Mouse (Mus musculus): Measurements from ENCODE around the gene Necab2.

The Necab2 gene

DNA sequence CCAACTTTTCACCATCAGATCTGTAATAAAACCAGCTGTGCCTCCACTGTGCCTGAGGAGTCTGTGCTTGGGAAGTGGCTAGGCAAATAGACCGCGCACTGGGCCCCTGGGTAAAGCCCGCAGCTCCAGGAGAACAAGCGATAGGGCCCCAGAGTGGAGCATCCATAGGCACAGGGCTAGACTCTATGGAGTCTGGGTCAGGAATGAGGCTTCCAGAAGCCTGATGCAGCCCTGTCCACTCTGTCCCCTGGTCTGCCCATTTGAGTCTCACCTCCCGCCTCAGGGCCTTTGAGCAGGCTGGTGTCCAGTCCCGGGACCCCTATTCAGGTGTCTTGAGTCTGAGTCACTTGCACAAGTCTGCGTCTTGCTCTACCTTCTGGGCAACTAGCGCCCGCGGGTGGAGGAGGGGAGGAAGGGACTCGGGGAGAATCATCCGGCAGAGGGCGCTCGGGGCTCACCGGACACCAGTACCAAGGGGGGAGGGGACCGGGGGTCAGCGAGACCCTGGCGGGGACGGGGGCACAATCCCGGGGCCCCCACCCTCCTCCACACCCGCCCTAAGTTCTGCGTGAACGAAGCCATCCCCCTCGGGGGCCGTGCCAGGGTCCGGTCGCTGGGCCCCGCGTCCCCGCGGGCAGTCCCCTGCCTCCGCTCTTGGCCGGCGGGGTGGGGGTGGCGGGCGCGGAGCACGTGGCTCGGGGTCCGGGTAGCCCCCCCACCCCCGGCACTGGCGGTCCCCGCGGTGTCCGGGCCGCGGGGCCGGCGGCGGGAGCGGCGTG is at the start of gene Necab2:
TSS of gene Necab2 (plus strand) at position 509 of the 779 bp plus-strand sequence.
- peak; percentile 54 to 60 for DNase-seq (ENCODE audit: low spot score in 2 of 2)

DNA sequence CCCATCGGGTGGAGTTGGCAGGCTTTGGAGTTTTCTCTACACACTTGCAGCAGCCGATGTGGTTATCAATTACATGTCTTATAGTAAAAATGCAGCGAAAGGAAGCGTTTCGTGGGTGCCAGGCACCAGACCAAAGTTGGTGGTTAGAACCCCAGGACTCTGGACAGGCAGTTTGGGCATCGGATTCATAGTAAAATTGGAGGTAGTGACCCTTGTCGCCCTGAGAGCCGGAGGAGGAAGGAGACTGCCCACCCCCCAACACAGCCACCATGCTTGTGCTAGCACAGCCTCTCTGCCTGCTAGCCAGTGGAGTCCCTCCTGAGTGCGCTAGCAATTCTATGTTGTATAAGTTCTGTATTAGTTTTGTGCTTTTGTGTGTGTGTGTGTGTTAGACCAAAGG is 48.0 kb upstream of the Necab2 start:
- DNase-seq (ENCODE audit: low spot score in 2 of 2), result no peak

DNA sequence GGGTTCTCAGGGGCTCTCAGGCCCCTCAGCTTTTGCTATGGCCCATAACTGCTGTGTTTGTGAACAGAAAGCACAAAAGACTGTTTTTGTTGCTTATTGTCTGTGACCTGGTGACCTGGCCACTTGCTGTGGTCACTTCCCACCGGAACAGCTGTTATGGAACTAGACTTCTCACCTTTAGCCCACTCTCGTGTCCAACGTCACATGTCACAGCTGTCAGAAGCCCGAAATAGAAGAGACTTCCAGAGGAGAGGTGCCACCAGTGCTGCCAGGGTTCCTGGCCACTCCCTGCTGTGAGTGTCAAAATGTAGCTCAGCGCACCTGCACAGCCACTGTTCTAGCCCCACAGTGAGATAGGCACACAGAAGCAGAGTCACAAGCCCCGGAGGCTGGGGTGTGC is 47.3 kb upstream of the Necab2 start:
- DNase-seq (ENCODE audit: low spot score in 2 of 2), result no peak

DNA sequence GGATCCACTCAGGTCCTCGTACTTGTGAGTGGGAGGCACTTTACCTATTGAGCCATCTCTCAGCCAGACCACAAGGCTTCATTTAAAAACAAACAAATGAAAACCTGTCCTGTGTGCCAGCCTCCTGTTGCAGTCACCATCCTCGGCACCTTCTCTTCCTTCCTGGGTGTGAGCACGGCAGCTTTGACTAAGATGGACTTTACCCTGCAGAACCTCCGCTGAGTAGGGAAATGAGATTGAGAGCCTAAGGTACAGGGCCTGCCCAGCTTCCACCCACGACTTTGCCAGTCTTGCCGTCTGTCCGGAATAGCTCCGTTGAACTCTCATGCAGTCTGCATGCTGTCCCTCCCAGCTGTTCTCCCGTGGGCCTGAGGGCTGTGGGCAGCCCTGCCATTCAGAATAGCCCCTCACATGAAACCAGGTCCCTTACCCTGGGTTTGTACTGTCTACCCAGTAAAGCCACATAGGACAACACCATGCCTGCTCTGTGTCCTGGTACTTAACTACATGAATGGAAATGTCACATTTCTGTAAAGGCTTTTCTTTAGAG is 46.3 kb upstream of the Necab2 start:
- no peak for DNase-seq (ENCODE audit: low spot score in 2 of 2)

DNA sequence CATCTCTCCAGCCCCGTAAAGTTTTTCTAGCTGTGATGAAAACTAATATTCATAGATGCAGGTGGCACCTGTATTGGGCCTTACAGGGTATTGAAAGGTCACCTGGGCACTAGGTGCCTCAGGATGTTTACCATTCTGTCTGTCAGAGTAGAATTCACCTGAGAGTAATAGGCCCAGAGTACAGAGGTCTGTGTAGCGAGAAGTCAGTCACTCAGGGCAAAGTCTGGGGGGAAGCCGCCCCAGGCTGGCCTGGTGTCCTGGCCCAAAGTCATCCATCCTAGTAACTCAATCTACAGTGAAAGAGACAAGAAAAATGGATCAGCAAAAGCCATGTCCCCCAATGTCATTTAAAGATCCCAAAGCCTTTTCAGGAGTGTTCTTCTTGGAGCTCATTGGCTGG is 45.6 kb upstream of the Necab2 start:
- DNase-seq (ENCODE audit: low spot score in 2 of 2), result no peak

DNA sequence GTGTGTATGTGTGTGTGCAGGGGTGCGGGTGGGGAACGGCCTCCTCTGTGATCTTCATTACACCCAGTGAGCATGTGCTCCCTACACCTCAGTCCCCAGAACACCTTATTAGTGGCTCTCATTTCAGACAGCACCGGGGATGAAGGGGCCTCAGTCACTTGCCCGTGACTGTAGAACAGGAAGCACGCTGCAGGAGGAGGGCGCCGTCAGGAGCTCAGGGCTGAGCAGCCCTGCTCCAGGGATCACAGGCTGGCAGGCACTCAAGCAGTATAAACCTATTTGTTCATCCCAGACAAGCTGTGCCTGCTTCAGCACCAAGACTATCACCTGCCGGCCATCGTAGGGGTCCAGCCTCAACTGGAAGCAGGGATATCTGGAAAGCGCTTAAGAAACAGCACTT is 42.6 kb upstream of the Necab2 start:
- no peak for DNase-seq (ENCODE audit: low spot score in 2 of 2)

DNA sequence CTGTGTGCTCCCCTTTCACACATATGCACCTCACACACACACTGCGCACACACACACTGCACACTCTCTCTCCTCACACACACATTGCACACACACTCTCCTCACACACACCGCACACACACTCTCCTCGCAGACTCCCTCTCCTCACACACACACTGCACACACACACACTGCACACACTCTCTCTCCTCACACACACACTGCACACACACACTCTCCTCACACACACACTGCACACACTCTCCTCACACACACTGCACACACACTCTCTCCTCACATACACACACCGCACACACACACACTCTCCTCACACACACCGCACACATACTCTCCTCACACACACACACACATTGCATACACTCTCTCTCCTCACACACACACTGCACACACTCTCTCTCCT is 41.9 kb upstream of the Necab2 start:
- no peak for DNase-seq (ENCODE audit: low spot score in 2 of 2)

DNA sequence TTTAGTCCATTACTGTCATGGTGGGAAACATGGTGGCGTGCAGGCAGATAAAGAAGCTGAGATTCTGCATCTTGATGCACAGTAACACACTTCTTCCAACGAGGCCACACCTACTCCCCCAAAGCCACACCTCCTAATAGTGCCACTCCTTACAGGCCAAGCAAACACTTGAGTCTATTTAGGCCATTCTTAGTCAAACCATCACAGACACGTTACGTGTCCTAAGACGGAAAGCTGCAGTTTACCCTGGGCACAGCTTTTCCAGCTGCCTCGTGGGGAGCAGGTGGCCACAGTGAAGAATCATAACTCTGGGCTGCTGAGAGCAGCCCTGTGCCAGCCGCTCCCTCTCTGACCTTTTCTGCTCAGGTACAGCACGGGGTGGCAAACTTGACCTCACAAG is 38.2 kb upstream of the Necab2 start:
- no peak for DNase-seq (ENCODE audit: low spot score in 2 of 2)

DNA sequence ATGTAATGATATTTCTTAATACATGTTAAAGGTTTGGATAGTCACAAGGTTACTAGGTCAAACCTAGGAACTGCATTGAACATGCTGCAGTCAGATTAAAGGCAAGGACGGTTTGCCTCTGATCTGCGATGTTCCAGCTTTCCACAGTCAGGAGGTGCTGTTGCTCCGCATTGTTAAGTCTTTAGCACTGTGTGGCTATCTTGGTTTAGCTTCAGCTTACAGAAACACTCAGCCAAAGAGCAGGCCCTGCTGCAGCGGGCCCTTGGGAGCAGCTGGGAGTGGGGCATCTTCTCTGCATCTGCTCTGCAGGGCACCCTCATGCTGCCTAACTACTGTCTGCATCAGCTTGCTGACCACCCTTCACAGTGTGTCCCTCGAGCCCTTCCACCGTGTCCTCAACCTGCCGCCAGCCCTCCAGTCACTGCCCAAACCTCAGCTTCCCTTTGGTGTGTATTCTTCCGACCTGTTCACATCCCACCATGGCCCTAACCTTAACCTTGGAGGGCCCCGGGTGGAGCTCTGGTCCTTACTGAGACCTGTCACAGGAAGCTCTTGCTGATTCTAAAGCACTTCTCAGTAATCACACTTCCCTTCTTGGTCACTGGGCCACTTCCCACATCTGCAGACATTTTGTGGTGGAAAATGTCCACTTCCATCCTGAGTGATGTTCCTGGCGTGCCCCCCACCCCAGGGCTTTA is 34.3 kb upstream of the Necab2 start:
- DNase-seq (ENCODE audit: low spot score in 2 of 2), result no peak

DNA sequence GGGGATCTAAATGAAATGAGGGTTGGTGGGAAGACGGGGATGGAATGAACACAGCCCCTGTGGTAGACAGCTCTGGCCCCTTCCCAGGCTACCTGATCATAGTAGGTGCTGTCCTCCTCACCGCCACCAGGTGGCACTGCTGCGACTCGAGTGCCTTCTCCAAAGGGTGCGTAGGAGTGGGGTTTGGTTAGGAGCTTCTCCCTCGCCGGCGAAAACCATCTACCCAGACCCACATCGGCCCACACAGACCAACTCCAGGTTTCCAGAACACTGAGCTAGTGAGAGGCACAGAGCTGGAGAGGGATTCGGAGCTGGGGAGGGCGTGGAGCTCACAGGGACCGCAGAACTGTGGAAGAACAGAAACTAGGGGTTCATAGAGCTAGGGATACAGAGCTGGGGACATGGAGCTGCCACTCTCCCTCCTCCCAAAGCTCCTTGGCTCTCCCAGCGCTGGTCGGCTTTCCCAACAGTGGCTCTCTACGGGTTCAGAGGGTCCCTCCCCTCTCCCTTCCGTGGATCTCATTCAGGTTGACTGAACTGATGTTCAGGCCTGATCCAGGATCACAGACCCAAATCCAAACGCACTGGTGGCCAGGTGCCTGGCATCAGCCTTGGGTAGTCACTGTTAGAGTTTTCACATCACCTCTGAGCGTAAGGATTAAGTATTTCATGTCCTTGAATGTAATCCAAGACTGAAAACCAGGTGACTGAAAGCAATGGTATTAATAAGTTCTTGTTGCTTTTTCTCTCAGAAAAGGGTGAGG is 33.6 kb upstream of the Necab2 start:
- peak; percentile 54 to 71 for DNase-seq (ENCODE audit: low spot score in 2 of 2)

DNA sequence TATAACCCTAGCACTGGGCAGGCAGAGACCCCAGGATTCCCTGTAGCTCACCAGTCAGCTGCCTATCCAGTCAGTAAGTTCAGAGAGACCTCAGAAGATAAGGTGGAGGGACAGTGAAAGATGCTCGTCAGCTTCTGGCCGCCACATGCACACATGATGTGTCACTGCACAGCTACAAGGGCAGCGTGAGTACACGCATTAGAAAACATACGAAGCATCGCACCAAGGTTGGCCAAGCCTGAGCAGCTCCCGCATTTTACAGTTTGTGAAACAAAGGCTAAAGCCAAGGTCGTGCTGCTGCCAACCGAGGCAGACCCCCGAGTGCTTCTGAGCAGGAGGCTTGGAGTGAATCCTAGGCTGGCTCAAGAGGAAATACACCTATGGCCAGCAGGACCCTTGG is 32.9 kb upstream of the Necab2 start:
- DNase-seq (ENCODE audit: low spot score in 2 of 2), result no peak

DNA sequence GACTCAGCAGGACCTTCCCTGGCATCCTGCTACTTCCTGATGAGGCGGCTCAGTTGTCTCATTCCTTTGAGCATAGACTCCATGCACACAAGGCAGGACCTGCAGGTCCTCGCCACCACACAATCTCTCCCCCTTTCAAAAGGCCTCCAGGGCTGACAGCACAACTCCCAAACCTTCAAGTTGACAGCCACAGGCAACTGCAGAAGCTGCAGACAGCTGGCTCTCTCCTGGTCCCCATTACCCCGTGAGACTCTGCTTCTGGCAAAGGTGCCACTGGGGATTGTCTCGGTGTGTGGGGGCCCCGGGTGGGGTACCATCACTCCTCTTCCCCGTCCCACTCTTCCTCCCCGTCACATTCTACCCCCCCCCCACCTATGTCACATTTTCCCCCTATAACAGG is 26.2 kb upstream of the Necab2 start:
- DNase-seq (ENCODE audit: low spot score in 2 of 2), result no peak

DNA sequence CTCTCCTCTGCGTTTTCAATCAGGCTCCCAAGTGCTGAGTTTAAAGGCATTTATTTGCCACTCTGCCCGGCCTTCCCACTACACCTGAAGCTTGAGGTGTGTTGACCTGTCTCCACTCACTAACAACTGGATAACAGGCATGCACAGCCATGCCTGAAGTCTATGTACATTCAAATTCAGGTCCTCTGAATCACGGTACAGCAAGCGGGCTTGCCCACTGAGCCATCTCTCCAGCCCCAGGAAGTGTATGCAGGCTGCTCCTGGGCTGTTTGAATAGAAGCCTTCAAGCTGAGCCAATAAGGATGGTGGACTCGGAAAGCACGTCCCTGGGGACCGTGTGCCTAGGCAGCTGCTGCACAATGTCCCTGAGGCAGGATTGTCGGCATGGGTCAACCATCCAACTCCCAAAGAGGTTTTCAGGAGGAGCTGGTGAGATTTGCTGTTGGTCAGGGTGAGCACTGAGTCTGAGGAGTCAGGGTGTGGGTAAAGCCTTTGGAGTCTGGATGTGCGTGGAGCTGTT is 24.9 kb upstream of the Necab2 start:
- DNase-seq (ENCODE audit: low spot score in 2 of 2), result no peak

DNA sequence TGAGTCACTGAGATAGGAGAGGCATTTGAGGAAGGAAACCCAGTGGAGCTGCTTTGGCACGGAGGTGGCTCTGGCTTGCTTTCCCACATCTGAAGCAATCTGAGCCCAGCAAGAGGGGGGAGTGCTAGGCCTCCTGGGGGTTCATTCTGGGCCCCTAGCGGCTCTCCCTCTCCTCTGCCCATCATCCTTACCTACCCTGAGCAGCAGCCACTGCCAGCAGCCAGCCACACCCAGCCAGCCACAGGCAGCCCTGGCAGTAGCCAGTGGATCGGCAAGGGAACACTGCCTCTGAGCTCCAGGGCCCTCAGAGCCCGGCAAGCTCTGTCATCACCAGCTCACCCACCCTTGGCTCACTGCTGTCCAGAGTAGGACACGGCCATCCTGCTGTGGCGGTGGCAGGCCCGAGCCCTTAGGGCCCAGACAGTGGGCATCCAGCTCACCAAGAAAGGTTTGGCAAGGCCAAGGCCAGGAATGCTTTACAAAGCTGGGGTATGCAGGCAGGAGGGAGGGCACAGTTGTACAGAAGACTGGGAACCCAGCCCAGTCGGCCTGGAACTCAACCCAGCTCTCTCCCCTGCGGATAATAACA is 24.3 kb upstream of the Necab2 start:
- no peak for DNase-seq (ENCODE audit: low spot score in 2 of 2)

DNA sequence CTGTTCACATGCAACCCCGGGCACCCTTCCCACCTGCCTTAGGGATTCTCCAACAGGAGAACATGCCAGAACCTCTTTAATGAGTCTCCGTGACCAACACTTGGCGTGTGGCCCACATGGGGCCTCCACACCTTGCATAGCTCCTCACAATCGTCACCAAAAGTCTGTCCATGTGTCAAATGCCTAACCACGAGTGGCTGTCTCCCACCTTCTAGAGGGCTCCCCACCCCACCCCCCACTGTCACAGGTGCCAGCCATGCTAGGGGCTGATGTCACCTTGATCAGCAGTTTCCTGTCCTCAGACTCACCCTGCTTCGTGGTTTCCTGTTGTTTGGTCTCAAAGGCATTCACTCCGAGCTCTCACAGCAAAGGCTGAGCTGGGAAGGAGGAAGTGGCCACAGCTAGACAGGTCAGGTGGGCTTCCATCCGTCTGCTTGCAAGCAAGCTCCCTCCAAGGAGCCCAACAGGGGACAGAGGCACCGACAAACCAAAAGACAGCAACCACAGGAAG is 22.8 kb upstream of the Necab2 start:
- DNase-seq (ENCODE audit: low spot score in 2 of 2), result peak; percentile 91 to 92

DNA sequence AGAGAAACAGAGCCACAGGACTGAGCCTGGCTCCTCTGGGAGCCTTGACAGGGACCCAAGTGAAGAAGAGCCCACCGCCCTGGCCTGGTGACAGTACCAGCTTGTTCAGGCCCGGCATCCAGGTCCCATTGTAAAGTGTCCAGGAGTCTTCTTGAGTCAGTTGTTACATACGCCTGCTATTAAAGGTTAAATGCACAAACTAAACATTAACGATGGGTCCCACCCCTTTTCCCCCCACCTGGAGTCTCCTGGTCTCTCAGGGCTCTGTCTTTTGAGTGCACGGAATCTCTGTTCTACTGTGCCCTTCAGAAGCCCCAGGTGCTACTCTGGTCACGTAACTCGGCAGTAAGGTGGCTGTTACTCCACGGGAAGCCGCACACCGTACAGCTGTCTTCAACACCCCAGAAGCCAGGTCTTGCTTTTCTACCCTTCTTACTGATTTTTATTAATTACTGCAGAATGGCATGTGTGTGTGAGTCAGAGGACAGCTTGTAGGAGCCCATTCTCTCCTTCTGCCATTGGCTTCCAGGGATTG is 22.3 kb upstream of the Necab2 start:
- DNase-seq (ENCODE audit: low spot score in 2 of 2), result no peak

DNA sequence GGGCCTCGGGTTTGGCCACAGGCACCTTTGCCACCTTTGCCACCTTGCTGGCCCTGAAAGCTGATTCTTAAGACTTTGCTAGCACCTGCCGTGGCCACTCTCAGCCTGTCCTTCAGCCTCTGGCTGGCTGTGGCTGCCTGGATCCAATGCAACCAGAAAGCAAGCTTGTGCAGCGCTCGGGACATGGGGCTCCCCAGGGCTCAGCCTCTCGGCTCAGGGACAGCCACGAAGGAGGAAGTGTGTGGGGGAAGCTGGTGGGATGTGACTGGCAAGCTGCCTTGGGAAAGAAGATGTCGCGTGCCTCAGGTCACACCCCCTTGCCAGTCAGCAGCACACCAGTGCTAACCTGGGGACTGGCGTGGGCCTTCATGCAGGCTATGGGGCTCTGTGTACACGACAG is 21.8 kb upstream of the Necab2 start:
- peak; percentile 56 to 59 for DNase-seq (ENCODE audit: low spot score in 2 of 2)

DNA sequence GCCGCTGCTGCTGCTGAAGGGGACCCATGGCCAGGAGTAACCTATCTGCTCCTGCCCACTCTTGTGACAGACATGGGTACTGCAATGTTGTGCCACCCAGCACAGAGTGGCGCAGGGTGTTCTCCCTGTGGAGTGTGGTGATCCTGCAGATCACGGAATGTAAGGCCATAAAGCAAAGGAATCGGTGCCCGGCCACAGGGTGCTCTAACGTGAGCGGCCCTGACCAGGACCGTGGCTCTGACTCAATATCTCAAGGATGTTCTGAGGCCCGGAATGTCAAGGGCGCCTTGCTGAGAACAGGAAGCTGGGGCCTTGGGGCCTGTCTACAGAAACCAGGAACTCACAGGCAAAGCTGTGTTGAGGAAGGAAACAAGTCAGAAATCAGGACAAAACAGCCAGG is 21.0 kb upstream of the Necab2 start:
- DNase-seq (ENCODE audit: low spot score in 2 of 2), result peak; percentile 54 to 57

DNA sequence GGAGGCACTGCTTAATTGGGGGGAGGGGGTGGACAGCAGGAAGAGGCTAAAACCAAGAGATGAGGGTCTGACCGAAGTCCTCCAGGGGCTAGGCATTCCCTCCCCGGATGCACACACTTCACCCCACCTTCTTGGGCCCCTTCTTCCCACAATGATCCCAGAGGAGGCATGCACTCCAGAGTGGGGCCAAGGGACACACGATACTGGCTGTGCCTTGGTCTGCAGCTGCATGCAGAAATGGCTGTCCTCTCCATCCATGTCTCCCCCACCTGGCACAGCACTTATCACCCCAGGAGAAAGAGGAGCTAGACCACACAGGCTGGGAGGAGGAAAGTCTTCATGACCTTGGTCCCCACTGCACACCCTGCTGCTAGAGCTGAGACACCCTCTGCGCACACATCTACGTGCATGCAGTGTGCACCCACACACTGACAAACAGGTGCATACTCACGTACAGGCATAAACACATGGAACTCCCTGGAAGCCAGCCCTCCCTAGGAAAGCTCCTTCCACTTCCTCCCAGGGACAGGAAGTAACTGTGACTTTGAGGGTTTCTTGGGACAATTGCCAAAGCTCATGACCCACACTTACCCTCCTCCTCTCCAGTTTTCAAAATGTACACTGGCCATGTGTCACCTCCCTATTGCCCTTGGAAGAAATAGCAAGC is 20.3 kb upstream of the Necab2 start:
- no peak for DNase-seq (ENCODE audit: low spot score in 2 of 2)

DNA sequence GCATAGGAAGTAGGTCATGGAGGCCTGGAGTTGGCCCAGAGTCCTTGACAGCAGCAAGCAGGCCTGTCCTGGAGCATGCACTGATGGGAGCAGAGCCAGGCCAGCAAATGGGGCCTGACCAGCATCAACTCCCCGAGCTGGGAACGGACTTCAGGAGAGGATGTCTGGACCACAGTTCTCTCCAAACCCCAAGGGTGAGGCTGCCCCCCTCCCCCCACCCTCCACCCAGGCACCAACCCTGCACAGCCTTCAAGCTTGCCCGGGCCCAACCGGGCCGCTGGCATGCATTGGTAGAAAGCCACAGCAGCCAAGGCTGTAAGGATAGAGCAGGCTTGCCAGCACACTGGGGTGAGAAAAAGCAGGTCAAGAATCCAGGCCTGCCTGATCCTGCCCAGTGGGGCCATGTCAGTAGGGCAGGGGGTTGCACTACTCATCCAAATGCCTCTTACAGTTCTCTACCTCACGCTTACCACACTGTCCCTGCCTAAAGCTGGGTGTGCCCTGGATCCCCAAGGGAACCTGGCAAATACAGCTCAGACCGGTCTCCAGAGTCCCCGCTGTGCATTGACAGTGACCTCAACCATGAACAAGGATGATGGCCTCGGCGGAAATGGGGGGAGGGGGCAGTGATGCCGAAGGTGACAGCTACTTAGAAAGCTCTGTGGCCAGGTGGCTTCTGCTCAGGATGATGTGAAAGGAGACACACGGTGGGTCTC is 18.7 kb upstream of the Necab2 start:
- peak; percentile 28 to 44 for DNase-seq (ENCODE audit: low spot score in 2 of 2)
